Mouse (Mus musculus) lung, postnatal 0 days (tissue): Measurements from ENCODE around the gene Cbr2. TPM values are rescaled to one million over a fixed set of nuclear protein-coding genes. Genes with fewer than 3 reads are reported as not detected.
A peak's percentile ranks its signal among the peaks of the same experiment; 100 is the strongest.

ENCODE experiments used
- ATAC-seq: fragments of 200-750 bp; cut with Nextera tagmentation; 2 replicates; pipeline ENCODE4 v1.8.0; 2017; ENCODE audit warnings: moderate library complexity
- DNase-seq: peaks from one replicate; pipeline ENCODE4 v3.0.0-alpha.2; 2016; ENCODE audit warnings: low spot score
- H3K27ac ChIP-seq: fragments of 300-500 bp; sonication (generic); 2 replicates; pipeline ENCODE4 v1.5.1; 2014; ENCODE audit warnings: antibody characterized with exemption, mild to moderate bottlenecking, low read length, mixed read lengths
- H3K27me3 ChIP-seq: fragments of 300-500 bp; sonication (generic); replicated peaks from 2 replicates; pipeline ENCODE4 v1.6.1; 2014; ENCODE audit warnings: low read length, mixed read lengths; ENCODE audit not compliant: insufficient read depth
- H3K36me3 ChIP-seq: fragments of 300-500 bp; sonication (generic); 2 replicates; pipeline ENCODE4 v1.6.1; 2014; ENCODE audit warnings: low read length, mixed read lengths; ENCODE audit not compliant: insufficient read depth
- H3K4me1 ChIP-seq: fragments of 300-500 bp; sonication (generic); 2 replicates; pipeline ENCODE4 v1.6.1; 2014; ENCODE audit warnings: antibody characterized with exemption, low read depth, low read length, mixed read lengths; ENCODE audit not compliant: insufficient read depth
- H3K4me2 ChIP-seq: fragments of 300-500 bp; sonication (generic); replicated peaks from 2 replicates; pipeline ENCODE4 v1.6.1; 2014; ENCODE audit warnings: low read depth, mild to moderate bottlenecking, low read length, moderate library complexity, mixed read lengths
- H3K4me3 ChIP-seq: fragments of 300-500 bp; sonication (generic); 2 replicates; pipeline ENCODE4 v1.5.1; 2014; ENCODE audit warnings: low read depth, low read length
- H3K9ac ChIP-seq: fragments of 300-500 bp; sonication (generic); replicated peaks from 2 replicates; pipeline ENCODE4 v1.6.1; 2014; ENCODE audit warnings: low read depth, mild to moderate bottlenecking
- H3K9me3 ChIP-seq: fragments of 300-500 bp; sonication (generic); 2 replicates; pipeline ENCODE4 v1.6.1; 2016; ENCODE audit warnings: low read length, mixed read lengths
- CTCF ChIP-seq: IDR thresholded peaks from 2 replicates; pipeline ENCODE4 v1.5.1; 2016; ENCODE audit warnings: antibody characterized with exemption, mild to moderate bottlenecking
- EP300 ChIP-seq: IDR thresholded peaks from 2 replicates; pipeline ENCODE4 v1.6.1; 2016; ENCODE audit warnings: antibody characterized with exemption, mild to moderate bottlenecking, control low read depth
- WGBS: fragments of 180-500 bp; shearing (Covaris S2); extraction: QIAGEN DNeasy Blood & Tissue Kit; methylation state at CpG from one replicate; pipeline ENCODE4 v1.1.7; 2014; 5-methylcytosine and 5-hydroxymethylcytosine counted together
- polyA plus RNA-seq: library from polyadenylated mRNA; unstranded; fragments of >200 nt; fragmentation: Nextera tagmentation; extraction: Ambion mirVana; gene quantifications from 2 replicates; pipeline ENCODE4 v1.2.1, GENCODE M21; 2015

Cbr2 gene
- polyA plus RNA-seq, 1 experiment from 2014 or later = 4,528 TPM

- no peak for TF ChIP-seq EP300
- peak; percentile 55 for TF ChIP-seq CTCF
- ATAC-seq = no peak
- H3K36me3 ChIP-seq = peaks cover under 1% of the 10 kb centered on the region; the same call in 1 of the 2 replicates
- H3K27me3 ChIP-seq = no peaks in the 10 kb centered on the region
- no peak overlapping the region for H3K27ac ChIP-seq
- no peaks in the 10 kb centered on the region for H3K9me3 ChIP-seq
- no peak overlapping the region for H3K9ac ChIP-seq
- H3K4me3 ChIP-seq = no peak overlapping the region
- 87% methylated on average over 6 of the region's 6 CpGs for WGBS
- DNase-seq = no peak
- 0 out of 2 replicates have a peak, but pooled peaks cover 5% of the 10 kb centered on the region for H3K4me1 ChIP-seq
- H3K4me2 ChIP-seq = no peak overlapping the region
These were observed 35.3 kb downstream of the Cbr2 start for GRCm38 (mm10) chr11:120696568-120696967.

- ATAC-seq = no peak
These were observed 36.3 kb downstream of the Cbr2 start for GRCm38 (mm10) chr11:120695641-120696040.

GRCm38 (mm10) chr11:120695184-120695583 is 36.7 kb downstream of the Cbr2 start:
- Histone ChIP-seq H3K9ac (no peak overlapping the region), H3K4me1 (0 out of 2 replicates have a peak, but pooled peaks cover 5% of the 10 kb centered on the region), H3K4me3 (no peak overlapping the region), H3K36me3 (peaks cover 4% of the 10 kb centered on the region; the same call in 1 of the 2 replicates), H3K27me3 (no peaks in the 10 kb centered on the region), H3K27ac (no peak overlapping the region), H3K4me2 (no peak overlapping the region), H3K9me3 (no peaks in the 10 kb centered on the region)
- TF ChIP-seq CTCF (no peak), EP300 (no peak)
- peak; percentile 70 for ATAC-seq
- WGBS = 35% methylated on average over 4 of the region's 4 CpGs
- DNase-seq = peak; percentile 49

More at GRCm38 (mm10) chr11:120695641-120696040, 36.3 kb downstream of the Cbr2 start:
- TF ChIP-seq CTCF (no peak), EP300 (no peak)
- no peaks in the 10 kb centered on the region for H3K9me3 ChIP-seq
- H3K4me3 ChIP-seq = no peak overlapping the region
- DNase-seq = no peak
- WGBS = 47% methylated on average over 12 of the region's 12 CpGs
- H3K27ac ChIP-seq = no peak overlapping the region
- H3K27me3 ChIP-seq = no peaks in the 10 kb centered on the region
- peaks cover 4% of the 10 kb centered on the region; the same call in 1 of the 2 replicates for H3K36me3 ChIP-seq
- H3K9ac ChIP-seq = no peak overlapping the region
- H3K4me1 ChIP-seq = 0 out of 2 replicates have a peak, but pooled peaks cover 5% of the 10 kb centered on the region
- no peak overlapping the region for H3K4me2 ChIP-seq

- H3K4me2 ChIP-seq = no peak overlapping the region
- WGBS = 84% methylated on average over 3 of the region's 3 CpGs
- no peak overlapping the region for H3K27ac ChIP-seq
- H3K36me3 ChIP-seq = peaks cover 12% of the 10 kb centered on the region; the same call in 1 of the 2 replicates
- DNase-seq (no peak), ATAC-seq (no peak)
- H3K4me3 ChIP-seq = no peak overlapping the region
- H3K9me3 ChIP-seq = no peaks in the 10 kb centered on the region
- no peak for TF ChIP-seq CTCF
- TF ChIP-seq EP300 = no peak
- H3K9ac ChIP-seq = no peak overlapping the region
- no peaks in the 10 kb centered on the region for H3K27me3 ChIP-seq
- H3K4me1 ChIP-seq = 0 out of 2 replicates have a peak, but pooled peaks cover 5% of the 10 kb centered on the region
These were observed 38.5 kb downstream of the Cbr2 start for GRCm38 (mm10) chr11:120693461-120693860.

- peak; percentile 21; the same call in 1 of the 2 replicates for ATAC-seq
These were observed 39.4 kb downstream of the Cbr2 start for GRCm38 (mm10) chr11:120692471-120693011.

GRCm38 (mm10) chr11:120689365-120689764 is 42.5 kb downstream of the Cbr2 start:
- Histone ChIP-seq H3K9ac (no peak overlapping the region), H3K27ac (no peak overlapping the region), H3K4me3 (no peak overlapping the region), H3K27me3 (no peaks in the 10 kb centered on the region), H3K4me2 (no peak overlapping the region), H3K36me3 (peaks cover 23% of the 10 kb centered on the region; the same call in 1 of the 2 replicates), H3K9me3 (no peaks in the 10 kb centered on the region), H3K4me1 (peaks cover 15% of the 10 kb centered on the region)
- no peak for ATAC-seq
- TF ChIP-seq CTCF (no peak), EP300 (no peak)
- DNase-seq = no peak
- 79% methylated on average over 3 of the region's 3 CpGs for WGBS

More at GRCm38 (mm10) chr11:120692471-120693011, 39.4 kb downstream of the Cbr2 start:
- Histone ChIP-seq H3K27me3 (no peaks in the 10 kb centered on the region), H3K9ac (no peak overlapping the region), H3K4me1 (0 out of 2 replicates have a peak, but pooled peaks cover 5% of the 10 kb centered on the region), H3K36me3 (peaks cover 16% of the 10 kb centered on the region; the same call in 1 of the 2 replicates), H3K27ac (0 out of 2 replicates have a peak overlapping the region, but pooled peaks have one; percentile 4), H3K4me3 (no peak overlapping the region), H3K4me2 (no peak overlapping the region), H3K9me3 (no peaks in the 10 kb centered on the region)
- 69% methylated on average over 4 of the region's 4 CpGs for WGBS
- DNase-seq = peak; percentile 39
- TF ChIP-seq EP300 = no peak
- peak; percentile 32 for TF ChIP-seq CTCF
